Mouse (Mus musculus): ENCODE measurements around the gene Tpcn1. TPM values are rescaled to one million over a fixed set of nuclear protein-coding genes. Genes with fewer than 3 reads are reported as not detected.

Tpcn1 gene
- total RNA-seq, 4 experiments from 2014 or later: 32.5 to 41.9 (median 34.2) TPM

GRCm38 (mm10) chr5:120579898-120580626 lies 8.4 kb downstream of the Tpcn1 start:
- no peak for DNase-seq (ENCODE audit: low spot score in 2 of 2)

DNA sequence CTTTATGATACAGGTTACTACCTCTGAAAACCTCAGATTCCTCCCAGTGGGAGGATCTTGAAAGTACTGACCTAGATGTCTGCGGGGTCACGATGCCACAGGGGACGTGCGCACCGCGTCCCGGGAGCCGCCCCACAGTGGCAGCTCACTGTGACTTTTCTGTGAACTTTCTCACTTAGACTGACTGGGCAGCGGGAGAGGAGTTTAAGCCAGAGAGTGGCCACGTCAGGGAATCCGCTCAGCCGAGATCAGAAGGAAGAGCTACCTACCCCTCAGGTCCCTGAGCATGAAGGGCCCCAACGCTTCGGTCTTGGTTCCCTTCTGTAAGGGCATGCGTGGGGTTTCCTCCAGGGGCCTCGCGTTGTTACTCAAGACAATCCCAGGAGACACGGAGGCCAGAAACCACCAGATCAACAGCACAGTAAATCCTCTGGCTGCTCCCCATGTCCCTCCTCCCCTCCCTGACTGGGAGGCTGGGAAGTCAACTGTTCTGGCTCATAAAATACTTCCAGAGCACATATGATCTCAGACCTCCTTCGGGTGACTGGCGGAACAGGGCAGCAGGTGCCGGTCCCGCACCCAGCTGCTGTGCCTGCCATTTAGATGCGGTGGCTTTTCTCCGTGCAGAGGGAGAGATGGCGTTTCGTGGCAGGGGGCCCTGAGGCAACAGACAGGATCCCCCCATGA lies 9.1 kb downstream of the Tpcn1 start:
- no peak for DNase-seq (ENCODE audit: low spot score in 2 of 2)

GRCm38 (mm10) chr5:120578504-120579081 lies 9.9 kb downstream of the Tpcn1 start:
- DNase-seq (ENCODE audit: low spot score in 2 of 2): no peak

- DNase-seq (ENCODE audit: low spot score in 2 of 2): no peak
Observed at GRCm38 (mm10) chr5:120577935-120578441, 10.5 kb downstream of the Tpcn1 start.

DNA sequence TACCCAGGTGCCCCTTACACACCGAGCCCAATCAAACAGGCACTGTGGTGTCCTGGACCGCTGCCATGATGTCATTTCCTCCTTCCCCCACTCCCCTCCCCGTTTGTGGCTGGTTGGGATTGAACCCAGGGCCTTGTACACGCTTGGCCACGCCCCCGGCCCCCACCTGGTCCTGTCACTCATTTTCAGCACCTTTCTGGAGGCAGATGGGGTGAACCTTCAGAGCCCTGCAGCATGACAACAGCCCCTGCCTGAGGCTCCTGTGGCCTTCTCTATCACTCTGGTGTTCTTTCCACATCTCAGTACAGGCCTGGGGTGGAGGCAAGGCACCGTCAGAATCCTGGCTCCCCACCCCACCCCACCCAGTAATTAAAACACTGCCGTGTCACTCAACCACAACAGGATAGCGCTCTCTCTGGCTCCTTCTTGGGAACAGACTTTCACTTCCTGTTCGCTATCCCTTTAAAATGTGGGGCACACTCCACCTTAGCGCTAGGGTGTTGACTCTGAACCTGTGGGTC lies 11.6 kb downstream of the Tpcn1 start:
- DNase-seq (ENCODE audit: low spot score in 2 of 2): no peak

GRCm38 (mm10) chr5:120574469-120575063 lies 13.9 kb downstream of the Tpcn1 start:
- no peak for DNase-seq (ENCODE audit: low spot score in 2 of 2)

DNA sequence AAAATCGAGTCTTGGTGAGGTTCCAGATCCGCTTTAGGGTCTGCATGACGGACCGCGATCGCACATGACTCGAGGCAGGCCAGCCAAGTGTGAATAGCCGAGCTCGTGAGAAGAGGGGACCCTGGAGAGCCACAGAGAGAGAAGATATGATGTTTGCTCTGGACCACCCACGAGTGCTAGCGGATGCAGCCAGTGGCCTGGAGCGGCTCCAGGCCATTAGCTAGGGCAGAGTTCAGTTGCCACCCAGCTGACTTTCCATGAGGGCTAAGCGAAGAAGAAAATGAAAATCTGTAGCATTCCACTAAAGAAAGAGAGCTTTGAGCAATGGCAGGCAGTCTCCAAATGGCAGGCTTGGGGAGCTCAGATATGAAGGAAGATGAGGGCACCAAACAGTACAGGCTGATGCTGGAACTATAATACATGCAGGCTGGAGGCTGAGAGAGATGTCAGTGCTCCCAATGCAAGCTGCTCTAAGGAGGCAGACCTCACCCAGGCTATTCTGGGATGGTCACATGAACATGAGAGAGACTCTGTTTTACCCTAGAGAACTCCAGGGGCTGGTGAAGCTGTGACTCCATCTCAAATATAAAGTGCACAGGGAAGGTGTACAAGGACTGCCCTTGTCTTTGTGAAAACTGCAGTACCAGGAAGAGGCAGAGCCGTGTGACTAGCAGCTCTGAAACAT lies 17.3 kb downstream of the Tpcn1 start:
- DNase-seq (ENCODE audit: low spot score in 2 of 2): no peak

DNA sequence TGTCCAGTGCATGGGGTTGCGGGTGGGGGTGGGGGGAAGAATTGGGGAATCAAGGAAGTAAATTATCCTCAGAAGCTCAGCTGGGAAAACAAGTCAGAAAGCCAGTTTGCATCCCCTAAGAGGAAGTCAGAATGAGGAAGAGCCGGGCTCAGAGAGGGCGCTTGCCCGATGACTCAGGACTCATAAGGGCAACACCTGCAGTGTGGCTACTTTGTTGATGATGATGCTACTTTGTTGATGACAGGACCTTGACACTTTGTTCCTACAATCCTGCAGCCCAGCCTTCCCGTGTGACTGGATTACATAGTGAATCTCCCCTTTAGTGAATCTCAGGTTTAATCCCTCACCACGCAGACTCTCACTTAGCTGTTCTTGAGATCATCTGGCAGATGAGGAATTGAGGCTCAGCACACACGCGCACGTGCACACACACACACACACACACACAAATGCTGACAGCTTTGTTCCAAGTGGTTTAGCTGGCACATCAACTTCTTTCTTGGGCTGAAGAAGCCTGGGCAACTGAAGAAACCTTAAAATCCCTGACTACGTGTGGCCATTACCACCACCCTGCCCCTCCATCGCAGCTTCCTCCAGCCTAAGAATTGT lies 18.1 kb downstream of the Tpcn1 start:
- DNase-seq (ENCODE audit: low spot score in 2 of 2): no peak

DNA sequence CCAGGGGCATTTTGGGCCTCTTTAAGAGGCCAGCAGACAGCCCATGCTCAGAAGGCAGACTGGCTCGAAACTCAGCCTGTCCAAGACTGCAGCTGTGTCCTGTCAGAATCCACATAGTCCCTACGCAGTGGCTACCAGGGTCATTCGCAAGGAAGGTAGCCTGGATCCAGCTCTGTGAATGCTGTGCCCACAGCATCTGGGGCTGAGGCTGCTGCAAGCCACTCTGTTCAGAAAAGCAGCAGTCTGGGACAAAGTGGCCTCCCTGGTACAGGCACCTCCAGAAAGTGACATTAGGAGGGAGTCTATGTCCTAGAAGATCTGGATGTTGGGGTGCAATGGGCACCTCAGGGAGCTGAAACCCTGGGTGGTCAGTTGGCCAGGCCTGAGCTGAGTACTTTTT lies 18.7 kb downstream of the Tpcn1 start:
- no peak for DNase-seq (ENCODE audit: low spot score in 2 of 2)

DNA sequence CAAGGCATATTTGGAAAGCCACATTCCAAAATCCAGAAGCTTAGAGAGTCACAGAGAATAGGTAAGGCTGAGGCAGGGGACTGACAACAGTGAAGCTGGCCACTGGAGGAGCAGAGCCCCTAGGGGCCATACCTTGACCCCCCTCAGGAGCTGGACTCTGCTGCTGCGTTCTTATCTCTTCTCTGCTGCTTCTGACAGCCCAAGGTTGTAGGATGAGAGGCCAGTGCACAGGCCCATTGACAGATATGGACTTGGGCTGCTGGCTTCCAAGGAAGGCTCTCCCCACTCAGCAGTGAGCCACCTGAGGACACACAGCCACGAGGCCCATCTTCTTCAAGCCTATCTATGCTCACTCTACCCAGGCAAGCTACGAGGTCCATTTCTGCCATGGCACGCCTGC lies 19.5 kb downstream of the Tpcn1 start:
- no peak for DNase-seq (ENCODE audit: low spot score in 2 of 2)

- no peak for DNase-seq (ENCODE audit: low spot score in 2 of 2)
Observed at GRCm38 (mm10) chr5:120568336-120568768, 20.1 kb downstream of the Tpcn1 start.

DNA sequence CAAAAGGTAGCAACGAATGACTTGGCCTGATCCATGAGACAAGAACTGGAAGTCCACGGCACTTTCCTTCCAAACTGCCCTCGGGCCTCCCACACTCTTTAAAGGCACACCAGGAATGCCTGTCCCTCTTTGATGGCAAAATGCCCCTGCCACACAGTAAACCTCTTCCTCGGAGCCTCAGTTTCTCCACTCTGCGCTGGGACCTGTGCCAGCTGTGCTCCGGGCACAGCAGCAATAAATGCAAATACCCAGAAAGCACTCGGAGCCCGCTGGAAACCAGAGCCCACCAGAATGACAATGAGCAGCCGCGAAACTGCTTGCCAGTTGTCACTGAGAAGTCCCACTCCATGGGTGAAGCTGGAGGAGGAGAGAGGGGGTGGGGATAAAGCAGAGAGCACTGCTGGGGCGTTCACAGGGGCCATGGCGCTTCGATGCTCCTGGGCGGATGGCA lies 20.7 kb downstream of the Tpcn1 start:
- DNase-seq (ENCODE audit: low spot score in 2 of 2): no peak

- DNase-seq (ENCODE audit: low spot score in 2 of 2): peak in 1 of 2 experiments; percentile 60
Observed at GRCm38 (mm10) chr5:120567253-120567701, 21.2 kb downstream of the Tpcn1 start.

- no peak for DNase-seq (ENCODE audit: low spot score in 2 of 2)
Observed at GRCm38 (mm10) chr5:120566681-120567252, 21.7 kb downstream of the Tpcn1 start.

- peak in 1 of 2 experiments; percentile 62 for DNase-seq (ENCODE audit: low spot score in 2 of 2)
Observed at GRCm38 (mm10) chr5:120566101-120566500, 22.4 kb downstream of the Tpcn1 start.

DNA sequence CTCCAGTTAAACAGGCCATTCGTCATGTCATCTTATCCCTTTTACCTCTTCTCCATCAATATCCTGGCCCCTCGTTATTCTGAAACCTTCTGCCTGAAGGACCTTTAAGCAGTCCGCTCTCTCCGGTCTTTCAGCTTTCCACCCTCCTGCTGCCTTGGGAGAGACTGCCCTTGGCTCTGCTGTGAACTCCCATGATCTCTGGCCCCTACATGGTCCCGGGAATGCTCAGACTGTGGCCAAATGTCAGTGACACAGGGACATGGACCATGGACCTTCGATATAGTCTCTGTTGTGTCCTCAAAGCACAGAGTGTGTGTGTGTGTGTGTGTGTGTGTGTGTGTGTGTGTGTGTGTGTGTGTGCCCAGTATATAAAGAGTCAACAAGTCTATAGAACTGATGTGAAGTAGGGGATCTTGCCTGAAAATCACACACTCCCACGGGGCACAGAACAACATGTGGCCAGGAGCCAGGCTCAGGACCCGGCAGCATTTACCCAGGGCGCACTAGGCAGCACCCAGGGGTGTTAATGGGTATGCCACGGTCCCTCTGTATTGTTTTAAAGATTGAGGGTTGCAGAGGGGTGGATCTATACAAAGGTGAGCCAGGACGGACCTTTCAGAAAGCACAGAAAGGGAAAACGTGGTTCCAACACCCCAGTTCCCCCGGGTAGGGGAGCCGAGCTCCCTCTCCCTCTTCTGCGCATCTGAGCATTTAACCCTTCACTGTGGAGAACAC lies 23.1 kb downstream of the Tpcn1 start:
- no peak for DNase-seq (ENCODE audit: low spot score in 2 of 2)

- no peak for DNase-seq (ENCODE audit: low spot score in 2 of 2)
Observed at GRCm38 (mm10) chr5:120563914-120564311, 24.6 kb downstream of the Tpcn1 start.

- no peak for DNase-seq (ENCODE audit: low spot score in 2 of 2)
Observed at GRCm38 (mm10) chr5:120562956-120563913, 25.2 kb downstream of the Tpcn1 start.
